In genomic region chr2:150955859-150956258, GRCm38 (mm10) we compare ENCODE assay signal across 17 mouse cellular contexts. TPM values are rescaled to one million over a fixed set of nuclear protein-coding genes. Genes with fewer than 3 reads are reported as not detected.
A peak's percentile ranks its signal among the peaks of the same experiment; 100 is the strongest.
DNase-seq lines count a peak whose midpoint lies in the region; TF ChIP-seq lines count a peak whose summit lies in the region.
"Had no signal": no experiment of that assay in that cellular context is flagged by ENCODE, and none has a peak within 500 bp of the region (broad histone marks: within the 10 kb centered on the region; RNA-seq: fewer than 3 reads in every experiment).

No protein-coding gene starts in this region.

- no peaks in the 10 kb centered on the region for H3K79me2 ChIP-seq in myocyte (ENCODE audit: control insufficient read depth, insufficient read depth)

- peak overlapping the region; percentile 37; the same call in 1 of the 2 replicates for H3K27ac ChIP-seq in testis, adult 2 months (ENCODE audit: control insufficient read depth, insufficient read depth, low read depth, low read length)
- H3K27ac ChIP-seq in ES-Bruce4 (ENCODE audit: insufficient read depth, low read length) = peak overlapping the region; percentile 84
- H3K27ac ChIP-seq: embryonic facial prominence, embryonic 13.5 days; forebrain, embryonic 10.5 days; forebrain, embryonic 12.5 days had no signal

- H3K9ac ChIP-seq in ES-Bruce4 (ENCODE audit: low read depth, poor library complexity, severe bottlenecking) = no peak overlapping the region
- H3K9ac ChIP-seq: embryonic facial prominence, embryonic 13.5 days; forebrain, embryonic 12.5 days had no signal

- no peaks in the 10 kb centered on the region for H3K27me3 ChIP-seq in testis, adult 2 months (ENCODE audit: control insufficient read depth, insufficient read depth, low read length)
- H3K27me3 ChIP-seq in ES-Bruce4 (ENCODE audit: control insufficient read depth, insufficient read depth, low read length, poor library complexity, severe bottlenecking) (no peaks in the 10 kb centered on the region), myocyte (ENCODE audit: control insufficient read depth, insufficient read depth, insufficient read length) (no peaks in the 10 kb centered on the region)
- H3K27me3 ChIP-seq: embryonic facial prominence, embryonic 13.5 days; forebrain, embryonic 12.5 days had no signal

- TF ChIP-seq CTCF in testis, adult 2 months (IDR thresholded peaks at IDR 0.05; ENCODE audit: control insufficient read depth, insufficient read depth, insufficient replicate concordance, low read depth, low read length) = no peak
- no peak for TF ChIP-seq CTCF in ES-Bruce4 (IDR thresholded peaks at IDR 0.05; ENCODE audit: low read depth, low read length)

- H3K4me2 ChIP-seq in myocyte (ENCODE audit: low read depth) = no peak overlapping the region
- H3K4me2 ChIP-seq: embryonic facial prominence, embryonic 13.5 days; forebrain, embryonic 12.5 days had no signal

- peaks cover 2% of the 10 kb centered on the region; the same call in 1 of the 2 replicates for H3K4me1 ChIP-seq in testis, adult 2 months (ENCODE audit: control insufficient read depth, insufficient read depth, low read length)
- H3K4me1 ChIP-seq in ES-Bruce4 (ENCODE audit: control insufficient read depth, insufficient read depth, low read length) = peaks cover 3% of the 10 kb centered on the region
- H3K4me1 ChIP-seq: embryonic facial prominence, embryonic 13.5 days; forebrain, embryonic 10.5 days; forebrain, embryonic 12.5 days had no signal

- no peak for DNase-seq in testis, postnatal 10 days (ENCODE audit: low spot score)
- DNase-seq in adrenal gland, postnatal 10 days = no peak
- no peak for DNase-seq in thymus, postnatal 0 days (ENCODE audit: low spot score)
- DNase-seq: adrenal gland, postnatal 14 days; adrenal gland, postnatal 36 days; cerebellum, adult 11-12 months; cerebellum, adult 2 months; cerebellum, adult 9-10 months; cerebellum, postnatal 10 days; cerebellum, postnatal 25 days had no signal

- TF ChIP-seq EP300 in ES-Bruce4 (IDR thresholded peaks at IDR 0.05; ENCODE audit: insufficient read depth, low read depth, low read length) = no peak

- H3K36me3 ChIP-seq in testis, adult 2 months (ENCODE audit: control insufficient read depth, insufficient read depth, low read length) = no peaks in the 10 kb centered on the region; the same call in 1 of the 2 replicates
- H3K36me3 ChIP-seq in ES-Bruce4 (ENCODE audit: control insufficient read depth, insufficient read depth, low read length, poor library complexity, severe bottlenecking) (no peaks in the 10 kb centered on the region), myocyte (ENCODE audit: control insufficient read depth, insufficient read depth) (no peaks in the 10 kb centered on the region)

- no peak overlapping the region for H3ac ChIP-seq in myocyte (ENCODE audit: control insufficient read depth, insufficient read length)

- TF ChIP-seq POLR2A in testis, adult 2 months (IDR thresholded peaks at IDR 0.05; ENCODE audit: control insufficient read depth, low read depth, low read length) = no peak
- TF ChIP-seq POLR2A in ES-Bruce4 (IDR thresholded peaks at IDR 0.05; ENCODE audit: insufficient read depth, low read length) (no peak), myocyte (IDR thresholded peaks at IDR 0.05; ENCODE audit: insufficient read length, low read depth) (no peak)

- no peak overlapping the region for H3K4me3 ChIP-seq in testis, adult 2 months (ENCODE audit: control insufficient read depth, low read depth, low read length)
- H3K4me3 ChIP-seq in ES-Bruce4 (ENCODE audit: low read depth, low read length) = no peak overlapping the region
- no peak overlapping the region for H3K4me3 ChIP-seq in myocyte
- H3K4me3 ChIP-seq: embryonic facial prominence, embryonic 13.5 days; erythroblast, embryonic 14.5 days; forebrain, embryonic 10.5 days; forebrain, embryonic 12.5 days had no signal

- H3K9me3 ChIP-seq in ES-Bruce4 (replicated peaks; ENCODE audit: control insufficient read depth, insufficient read depth, low read length, poor library complexity, severe bottlenecking) = no peaks in the 10 kb centered on the region
- H3K9me3 ChIP-seq: embryonic facial prominence, embryonic 13.5 days; forebrain, embryonic 10.5 days; forebrain, embryonic 12.5 days had no signal

TF ChIP-seq in myocyte, 11 proteins besides CTCF, POLR2A, EP300 and RAD21:
- TF ChIP-seq MYOD1 (IDR thresholded peaks at IDR 0.05; ENCODE audit: control insufficient read depth in 1 of 3, insufficient read length in 2 of 3, low read depth in 2 of 3) = peak in 2 of 3 experiments; percentile 64 to 81
- TF ChIP-seq USF1 (IDR thresholded peaks at IDR 0.05; ENCODE audit: low read depth) = no peak
- TF ChIP-seq E2F4 (IDR thresholded peaks at IDR 0.05; ENCODE audit: insufficient read depth) = no peak
- TF ChIP-seq SRF (IDR thresholded peaks at IDR 0.05; ENCODE audit: control insufficient read depth, insufficient read length, low read depth) = no peak
- TF ChIP-seq REST (IDR thresholded peaks at IDR 0.05; ENCODE audit: insufficient read depth, insufficient read length) = no peak
- peak in 2 of 3 experiments; percentile 26 to 68 for TF ChIP-seq MYOG (IDR thresholded peaks at IDR 0.05; ENCODE audit: control insufficient read depth in 1 of 3, insufficient read depth in 1 of 3, insufficient read length in 2 of 3, low read depth in 2 of 3)
- no peak for TF ChIP-seq POLR2AphosphoS2 (IDR thresholded peaks at IDR 0.05; ENCODE audit: insufficient read length, low read depth)
- TF ChIP-seq CEBPB (IDR thresholded peaks at IDR 0.05; ENCODE audit: insufficient read depth, poor library complexity, severe bottlenecking) = no peak
- peak; percentile 25 for TF ChIP-seq TCF12 (IDR thresholded peaks at IDR 0.05; ENCODE audit: insufficient read depth, poor library complexity, severe bottlenecking)
- no peak for TF ChIP-seq TCF3 (IDR thresholded peaks at IDR 0.05; ENCODE audit: insufficient read length, low read depth)
- no peak for TF ChIP-seq MAX (IDR thresholded peaks at IDR 0.05; ENCODE audit: low read depth)
TF ChIP-seq in myocyte: peak in this region for 3.

RNA-seq across cellular contexts. Expression of gene Gins1, which starts 50.7 kb away (rescaled TPM):
- polyA plus RNA-seq in testis, adult 2 months (2012; rRNA removed) = 12.8 and 14.0 TPM in 2 replicates
- 47.0 and 53.0 TPM in 2 replicates for polyA plus RNA-seq in ES-Bruce4 (2011; ENCODE audit: insufficient read depth, insufficient read length, low read depth, missing spikeins)
- polyA plus RNA-seq in myocyte (2012; fragmentation: generic; extraction: Trizol) = 7.5 TPM
- 10 to 100 TPM in 1 of 2 experiments, 1 to 10 TPM in 1; 5.8 to 10.8 TPM for total RNA-seq in adrenal gland, postnatal 10 days (2021)
- polyA plus RNA-seq in thymus, postnatal 0 days (2015; fragmentation: Nextera tagmentation; extraction: Ambion mirVana) = 55.4 and 58.4 TPM in 2 replicates

RNA-seq across cellular contexts. Expression of gene Abhd12, which starts 51.3 kb away (rescaled TPM):
- 49.2 and 55.6 TPM in 2 replicates for polyA plus RNA-seq in testis, adult 2 months (2012; rRNA removed)
- polyA plus RNA-seq in ES-Bruce4 (2011; ENCODE audit: insufficient read depth, insufficient read length, low read depth, missing spikeins) = 31.3 and 35.8 TPM in 2 replicates
- polyA plus RNA-seq in myocyte (2012; fragmentation: generic; extraction: Trizol) = 50.7 TPM
- total RNA-seq in adrenal gland, postnatal 10 days (2021) = 10 to 100 TPM; 55.6 to 58.2 TPM
- 52.6 and 53.3 TPM in 2 replicates for polyA plus RNA-seq in thymus, postnatal 0 days (2015; fragmentation: Nextera tagmentation; extraction: Ambion mirVana)
